Mouse (Mus musculus) lung, postnatal 0 days (tissue): Measurements from ENCODE around the gene Gbp3. TPM values are rescaled to one million over a fixed set of nuclear protein-coding genes. Genes with fewer than 3 reads are reported as not detected.
A peak's percentile ranks its signal among the peaks of the same experiment; 100 is the strongest.
"Not testable (repeated sequence)": the region's sequence is repeated elsewhere in the genome, so short reads cannot be mapped to it uniquely, and the experiment has no call there.

Experiments
- ATAC-seq: fragments of 200-750 bp; cut with Nextera tagmentation; 2 replicates; pipeline ENCODE4 v1.8.0; 2017; ENCODE audit warnings: moderate library complexity
- DNase-seq: peaks from one replicate; pipeline ENCODE4 v3.0.0-alpha.2; 2016; ENCODE audit warnings: low spot score
- H3K27ac ChIP-seq: fragments of 300-500 bp; sonication (generic); 2 replicates; pipeline ENCODE4 v1.5.1; 2014; ENCODE audit warnings: antibody characterized with exemption, mild to moderate bottlenecking, low read length, mixed read lengths
- H3K27me3 ChIP-seq: fragments of 300-500 bp; sonication (generic); replicated peaks from 2 replicates; pipeline ENCODE4 v1.6.1; 2014; ENCODE audit warnings: low read length, mixed read lengths; ENCODE audit not compliant: insufficient read depth
- H3K36me3 ChIP-seq: fragments of 300-500 bp; sonication (generic); 2 replicates; pipeline ENCODE4 v1.6.1; 2014; ENCODE audit warnings: low read length, mixed read lengths; ENCODE audit not compliant: insufficient read depth
- H3K4me1 ChIP-seq: fragments of 300-500 bp; sonication (generic); 2 replicates; pipeline ENCODE4 v1.6.1; 2014; ENCODE audit warnings: antibody characterized with exemption, low read depth, low read length, mixed read lengths; ENCODE audit not compliant: insufficient read depth
- H3K4me2 ChIP-seq: fragments of 300-500 bp; sonication (generic); replicated peaks from 2 replicates; pipeline ENCODE4 v1.6.1; 2014; ENCODE audit warnings: low read depth, mild to moderate bottlenecking, low read length, moderate library complexity, mixed read lengths
- H3K4me3 ChIP-seq: fragments of 300-500 bp; sonication (generic); 2 replicates; pipeline ENCODE4 v1.5.1; 2014; ENCODE audit warnings: low read depth, low read length
- H3K9ac ChIP-seq: fragments of 300-500 bp; sonication (generic); replicated peaks from 2 replicates; pipeline ENCODE4 v1.6.1; 2014; ENCODE audit warnings: low read depth, mild to moderate bottlenecking
- H3K9me3 ChIP-seq: fragments of 300-500 bp; sonication (generic); 2 replicates; pipeline ENCODE4 v1.6.1; 2016; ENCODE audit warnings: low read length, mixed read lengths
- CTCF ChIP-seq: IDR thresholded peaks from 2 replicates; pipeline ENCODE4 v1.5.1; 2016; ENCODE audit warnings: antibody characterized with exemption, mild to moderate bottlenecking
- EP300 ChIP-seq: IDR thresholded peaks from 2 replicates; pipeline ENCODE4 v1.6.1; 2016; ENCODE audit warnings: antibody characterized with exemption, mild to moderate bottlenecking, control low read depth
- WGBS: fragments of 180-500 bp; shearing (Covaris S2); extraction: QIAGEN DNeasy Blood & Tissue Kit; methylation state at CpG from one replicate; pipeline ENCODE4 v1.1.7; 2014; 5-methylcytosine and 5-hydroxymethylcytosine counted together
- polyA plus RNA-seq: library from polyadenylated mRNA; unstranded; fragments of >200 nt; fragmentation: Nextera tagmentation; extraction: Ambion mirVana; gene quantifications from 2 replicates; pipeline ENCODE4 v1.2.1, GENCODE M21; 2015

Gene Gbp3
- polyA plus RNA-seq, 1 experiment from 2014 or later: 7.5 TPM

- peak; percentile 23; the same call in 1 of the 2 replicates for TF ChIP-seq EP300
- no peak for TF ChIP-seq CTCF
- 57% methylated on average over 1 of the region's 1 CpGs for WGBS
- DNase-seq (peak; percentile 17), ATAC-seq (no peak)
- no peaks in the 10 kb centered on the region for H3K36me3 ChIP-seq
- no peak overlapping the region for H3K4me3 ChIP-seq
- H3K4me2 ChIP-seq: no peak overlapping the region
- no peaks in the 10 kb centered on the region for H3K4me1 ChIP-seq
- H3K27ac ChIP-seq: no peak overlapping the region
- H3K27me3 ChIP-seq: no peaks in the 10 kb centered on the region
- H3K9me3 ChIP-seq: no peaks in the 10 kb centered on the region
- H3K9ac ChIP-seq: no peak overlapping the region
These were observed 24.2 kb upstream of the Gbp3 start for GRCm38 (mm10) chr3:142535667-142536066.

- Histone ChIP-seq H3K4me3 (no peak overlapping the region), H3K9ac (no peak overlapping the region), H3K27me3 (no peaks in the 10 kb centered on the region), H3K9me3 (no peaks in the 10 kb centered on the region), H3K4me1 (no peaks in the 10 kb centered on the region), H3K27ac (no peak overlapping the region), H3K4me2 (no peak overlapping the region), H3K36me3 (no peaks in the 10 kb centered on the region)
- no peak for DNase-seq
- no peak for ATAC-seq
- TF ChIP-seq CTCF (no peak), EP300 (no peak)
- 68% methylated on average over 6 of the region's 6 CpGs for WGBS
These were observed 18.4 kb upstream of the Gbp3 start for GRCm38 (mm10) chr3:142541391-142541790.

- 86% methylated on average over 12 of the region's 12 CpGs for WGBS
- not testable (repeated sequence) for H3K4me2 ChIP-seq, H3K4me1 ChIP-seq, H3K36me3 ChIP-seq, DNase-seq, H3K27ac ChIP-seq, H3K27me3 ChIP-seq, H3K9me3 ChIP-seq, ATAC-seq, H3K9ac ChIP-seq, H3K4me3 ChIP-seq
These were observed 17.1 kb upstream of the Gbp3 start for GRCm38 (mm10) chr3:142542776-142543175.

GRCm38 (mm10) chr3:142546690-142547089 lies 13.1 kb upstream of the Gbp3 start:
- Histone ChIP-seq H3K27ac (no peak overlapping the region), H3K9me3 (no peaks in the 10 kb centered on the region), H3K9ac (no peak overlapping the region), H3K4me3 (no peak overlapping the region), H3K4me1 (no peaks in the 10 kb centered on the region), H3K36me3 (no peaks in the 10 kb centered on the region), H3K4me2 (no peak overlapping the region), H3K27me3 (no peaks in the 10 kb centered on the region)
- no peak for TF ChIP-seq CTCF
- TF ChIP-seq EP300: no peak
- WGBS: 74% methylated on average over 3 of the region's 3 CpGs
- DNase-seq: no peak
- no peak for ATAC-seq

GRCm38 (mm10) chr3:142550052-142550676 lies 9.7 kb upstream of the Gbp3 start:
- Histone ChIP-seq H3K36me3 (no peaks in the 10 kb centered on the region), H3K4me1 (no peaks in the 10 kb centered on the region), H3K27me3 (no peaks in the 10 kb centered on the region), H3K4me2 (no peak overlapping the region), H3K9ac (no peak overlapping the region), H3K27ac (no peak overlapping the region), H3K9me3 (no peaks in the 10 kb centered on the region), H3K4me3 (no peak overlapping the region)
- TF ChIP-seq CTCF: no peak
- no peak for TF ChIP-seq EP300
- DNase-seq (no peak), ATAC-seq (no peak)
- 89% methylated on average over 3 of the region's 3 CpGs for WGBS

- no peak overlapping the region for H3K4me2 ChIP-seq
- no peaks in the 10 kb centered on the region for H3K4me1 ChIP-seq
- WGBS: 76% methylated on average over 1 of the region's 1 CpGs
- H3K27ac ChIP-seq: no peak overlapping the region
- H3K36me3 ChIP-seq: no peaks in the 10 kb centered on the region
- TF ChIP-seq CTCF (no peak), EP300 (no peak)
- no peaks in the 10 kb centered on the region for H3K27me3 ChIP-seq
- DNase-seq: no peak
- ATAC-seq: no peak
- no peak overlapping the region for H3K4me3 ChIP-seq
- H3K9me3 ChIP-seq: no peaks in the 10 kb centered on the region
- H3K9ac ChIP-seq: no peak overlapping the region
These were observed 5.2 kb upstream of the Gbp3 start for GRCm38 (mm10) chr3:142554601-142555000.

GRCm38 (mm10) chr3:142555623-142556022 lies 4.2 kb upstream of the Gbp3 start:
- no peaks in the 10 kb centered on the region for H3K36me3 ChIP-seq
- H3K27me3 ChIP-seq: no peaks in the 10 kb centered on the region
- ATAC-seq (no peak; the same call in 1 of the 2 replicates), DNase-seq (peak; percentile 10)
- no peak overlapping the region for H3K27ac ChIP-seq
- H3K4me2 ChIP-seq: no peak overlapping the region
- H3K9ac ChIP-seq: no peak overlapping the region
- WGBS: 66% methylated on average over 11 of the region's 11 CpGs
- H3K4me3 ChIP-seq: no peak overlapping the region
- TF ChIP-seq EP300 (no peak), CTCF (no peak)
- no peaks in the 10 kb centered on the region for H3K4me1 ChIP-seq
- H3K9me3 ChIP-seq: no peaks in the 10 kb centered on the region
